Mouse (Mus musculus) layer of hippocampus, adult 11-12 months (tissue): ENCODE data around the gene Dhx37.
"Not testable (repeated sequence)": the region's sequence is repeated elsewhere in the genome, so short reads cannot be mapped to it uniquely, and the experiment has no call there.

Experiments used
- DNase-seq: peaks from one replicate; pipeline ENCODE4 v3.0.0; 2022; ENCODE audit warnings: low spot score

The Dhx37 gene

GRCm38 (mm10) chr5:125407910-125408575, 25.9 kb downstream of the Dhx37 start:
- DNase-seq = no peak

GRCm38 (mm10) chr5:125407020-125407830, 26.7 kb downstream of the Dhx37 start:
- DNase-seq = no peak

- DNase-seq = peak; percentile 63
Observed at GRCm38 (mm10) chr5:125406322-125407016, 27.5 kb downstream of the Dhx37 start.

- peak; percentile 92 for DNase-seq
Observed at GRCm38 (mm10) chr5:125405546-125406248, 28.2 kb downstream of the Dhx37 start.

- peak; percentile 71 for DNase-seq
Observed at GRCm38 (mm10) chr5:125404903-125405545, 28.9 kb downstream of the Dhx37 start.

GRCm38 (mm10) chr5:125404536-125404902, 29.4 kb downstream of the Dhx37 start:
- DNase-seq = no peak

GRCm38 (mm10) chr5:125403481-125404465, 30.1 kb downstream of the Dhx37 start:
- DNase-seq = peak; percentile 79

- DNase-seq = no peak
Observed at GRCm38 (mm10) chr5:125402991-125403390, 30.9 kb downstream of the Dhx37 start.

GRCm38 (mm10) chr5:125402476-125402875, 31.4 kb downstream of the Dhx37 start:
- DNase-seq = no peak

- DNase-seq = no peak
Observed at GRCm38 (mm10) chr5:125400903-125401302, 33.0 kb downstream of the Dhx37 start.

GRCm38 (mm10) chr5:125395008-125395407, 38.9 kb downstream of the Dhx37 start:
- no peak for DNase-seq

GRCm38 (mm10) chr5:125393622-125394603, 40.0 kb downstream of the Dhx37 start:
- peak; percentile 73 for DNase-seq

- DNase-seq = peak; percentile 97
Observed at GRCm38 (mm10) chr5:125392977-125393621, 40.8 kb downstream of the Dhx37 start.

- no peak for DNase-seq
Observed at GRCm38 (mm10) chr5:125392618-125392976, 41.3 kb downstream of the Dhx37 start.

- not testable (repeated sequence) for DNase-seq
Observed at GRCm38 (mm10) chr5:125392176-125392575, 41.7 kb downstream of the Dhx37 start.

GRCm38 (mm10) chr5:125391609-125392008, 42.3 kb downstream of the Dhx37 start:
- DNase-seq = peak; percentile 86

GRCm38 (mm10) chr5:125390906-125391477, 42.9 kb downstream of the Dhx37 start:
- DNase-seq = no peak
